Mouse (Mus musculus) T-helper 1 cell (primary cell): Measurements from ENCODE around the gene Dnajb7.

ENCODE experiments used
- in situ Hi-C: fragments of 300-600 bp; cut with MboI, MseI; formaldehyde crosslinking; loops from one replicate; pipeline ENCODE4 v1.15.1; 2025; ENCODE audit warnings: high pct_unique_total_duplicates

The Dnajb7 gene

DNA sequence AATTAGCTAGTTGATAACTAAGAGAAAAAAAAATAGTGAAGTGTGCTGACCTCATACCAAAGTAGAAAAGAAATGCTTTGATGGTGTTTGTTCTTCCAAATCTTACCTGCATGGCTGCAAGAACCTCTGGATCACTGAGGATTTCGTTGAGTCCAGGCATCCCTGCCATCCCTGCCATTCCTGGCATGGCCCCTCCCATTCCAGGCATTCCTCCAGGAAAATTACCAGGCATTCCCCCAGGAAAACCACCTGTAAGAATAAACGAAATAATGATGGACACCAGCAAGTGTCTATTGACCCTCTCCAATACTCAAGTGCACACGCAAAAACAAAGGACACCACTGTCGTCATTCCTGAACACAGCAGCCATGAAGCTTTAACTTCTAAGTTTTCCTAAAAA, 41.9 kb downstream of the Dnajb7 start:
- in situ Hi-C loops = no loop called here

DNA sequence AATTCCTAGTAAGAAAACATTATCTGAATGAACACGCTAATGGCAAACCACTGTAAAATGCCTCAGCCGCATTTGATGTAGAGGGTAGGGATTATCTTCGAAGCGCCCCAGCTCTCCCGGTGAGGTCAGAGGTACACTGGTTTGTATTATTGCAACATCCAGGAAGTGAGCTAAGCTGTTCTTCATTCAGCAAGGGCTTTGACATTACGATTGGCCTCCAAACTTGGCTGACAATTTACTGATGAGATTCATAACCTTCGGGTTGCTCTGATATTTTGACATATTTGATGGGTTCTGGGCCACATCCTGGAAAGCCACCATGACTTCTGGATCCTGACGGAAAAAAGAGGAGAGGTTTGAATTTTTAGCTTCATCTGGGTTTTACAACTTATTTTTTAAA, 42.9 kb downstream of the Dnajb7 start:
- in situ Hi-C loops = no loop called here

- in situ Hi-C loops = no loop called here
Observed at GRCm38 (mm10) chr15:81364271-81364670, 43.8 kb downstream of the Dnajb7 start.

GRCm38 (mm10) chr15:81362501-81362900, 45.6 kb downstream of the Dnajb7 start:
- in situ Hi-C loops = no loop called here

GRCm38 (mm10) chr15:81361417-81362015, 46.6 kb downstream of the Dnajb7 start:
- in situ Hi-C loops = no loop called here

- in situ Hi-C loops = no loop called here
Observed at GRCm38 (mm10) chr15:81361022-81361404, 47.1 kb downstream of the Dnajb7 start.

- in situ Hi-C loops = no loop called here
Observed at GRCm38 (mm10) chr15:81360345-81361021, 47.6 kb downstream of the Dnajb7 start, which contains the start of gene Slc25a17. Gene Slc25a17, minus strand, starts transcription at chr15:81360812.

DNA sequence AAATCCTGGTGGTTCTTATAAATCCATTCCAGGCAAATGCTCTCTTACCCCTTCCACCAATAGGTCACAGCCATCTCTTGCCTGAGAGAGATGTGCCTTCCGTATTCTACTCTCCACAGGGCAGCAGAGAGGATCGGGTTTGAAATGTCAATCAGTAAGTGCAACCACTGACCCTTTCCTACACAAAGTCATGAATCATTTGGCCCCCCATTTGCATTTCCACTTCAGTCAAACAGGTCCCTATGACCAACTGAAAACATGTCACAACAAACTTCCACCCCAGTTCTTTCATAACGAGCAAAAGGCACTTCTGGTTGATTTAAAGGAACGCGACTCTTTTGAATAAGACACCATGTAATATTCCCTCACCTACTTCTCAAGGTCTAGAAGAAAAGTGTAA, 48.7 kb downstream of the Dnajb7 start:
- in situ Hi-C loops = no loop called here

- in situ Hi-C loops = no loop called here
Observed at GRCm38 (mm10) chr15:81358943-81359342, 49.2 kb downstream of the Dnajb7 start.

GRCm38 (mm10) chr15:81356946-81357345, 51.2 kb downstream of the Dnajb7 start:
- in situ Hi-C loops = no loop called here
